Mouse (Mus musculus) hindbrain, embryonic 15.5 days (tissue): ENCODE data around the gene 1110025L11Rik. TPM values are rescaled to one million over a fixed set of nuclear protein-coding genes. Genes with fewer than 3 reads are reported as not detected.
"Not testable (repeated sequence)": the region's sequence is repeated elsewhere in the genome, so short reads cannot be mapped to it uniquely, and the experiment has no call there.

Experiments
- ATAC-seq: fragments of 200-750 bp; cut with Nextera tagmentation; 2 replicates; pipeline ENCODE4 v1.8.0; 2017; ENCODE audit warnings: low read depth, moderate number of reproducible peaks, moderate TSS enrichment; ENCODE audit not compliant: low FRiP score
- H3K27ac ChIP-seq: fragments of 300-500 bp; sonication (generic); replicated peaks from 2 replicates; pipeline ENCODE4 v1.5.1; 2015; ENCODE audit warnings: mild to moderate bottlenecking, inconsistent platforms
- H3K27me3 ChIP-seq: fragments of 300-500 bp; sonication (generic); 2 replicates; pipeline ENCODE4 v1.6.1; 2015; ENCODE audit warnings: control low read depth, inconsistent platforms
- H3K36me3 ChIP-seq: fragments of 300-500 bp; sonication (generic); 2 replicates; pipeline ENCODE4 v1.6.1; 2015; ENCODE audit warnings: control low read depth, inconsistent platforms
- H3K4me1 ChIP-seq: fragments of 300-500 bp; sonication (generic); replicated peaks from 2 replicates; pipeline ENCODE4 v1.6.1; 2015; ENCODE audit warnings: control low read depth, inconsistent platforms
- H3K4me2 ChIP-seq: fragments of 300-500 bp; sonication (generic); 2 replicates; pipeline ENCODE4 v1.6.1; 2015; ENCODE audit warnings: moderate library complexity, mild to moderate bottlenecking, inconsistent platforms
- H3K4me3 ChIP-seq: fragments of 300-500 bp; sonication (generic); 2 replicates; pipeline ENCODE4 v1.5.1; 2015; ENCODE audit warnings: mild to moderate bottlenecking, inconsistent platforms
- H3K9ac ChIP-seq: fragments of 300-500 bp; sonication (generic); 2 replicates; pipeline ENCODE4 v1.6.1; 2015; ENCODE audit warnings: inconsistent platforms
- H3K9me3 ChIP-seq: fragments of 300-500 bp; sonication (generic); 2 replicates; pipeline ENCODE4 v1.6.1; 2016; ENCODE audit warnings: control low read depth, inconsistent platforms
- WGBS: fragments of 180-500 bp; shearing (Covaris S2); methylation state at CpG from one replicate; pipeline ENCODE4 v1.1.7; 2015; 5-methylcytosine and 5-hydroxymethylcytosine counted together
- polyA plus RNA-seq: library from polyadenylated mRNA; unstranded; fragments of >200 nt; fragmentation: Nextera tagmentation; extraction: Ambion mirVana; gene quantifications from 2 replicates; pipeline ENCODE4 v1.2.1, GENCODE M21; 2015

Gene 1110025L11Rik
- polyA plus RNA-seq = not detected in 2 replicates

- H3K9me3 ChIP-seq, H3K36me3 ChIP-seq, H3K4me2 ChIP-seq, H3K4me1 ChIP-seq, H3K27me3 ChIP-seq, H3K4me3 ChIP-seq, H3K9ac ChIP-seq, ATAC-seq, H3K27ac ChIP-seq: not testable (repeated sequence)
- no CpG with 5 or more reads among the region's 2 CpGs for WGBS
Measured at GRCm38 (mm10) chr16:89063902-89064301, at the start of gene 1110025L11Rik. TSS of gene 1110025L11Rik (minus strand) at chr16:89064002.

GRCm38 (mm10) chr16:89071041-89071440, 7.2 kb upstream of the 1110025L11Rik start:
- not testable (repeated sequence) for H3K36me3 ChIP-seq, H3K27me3 ChIP-seq, ATAC-seq, H3K27ac ChIP-seq, H3K4me2 ChIP-seq, H3K4me1 ChIP-seq, H3K9me3 ChIP-seq, H3K9ac ChIP-seq, H3K4me3 ChIP-seq
- 74% methylated on average over 2 of the region's 2 CpGs for WGBS

GRCm38 (mm10) chr16:89047783-89048182, 16.0 kb downstream of the 1110025L11Rik start, which contains the start of gene Krtap6-5:
TSS of gene Krtap6-5 (minus strand) at chr16:89047883.
- Histone ChIP-seq H3K4me2 (no peak within 1 kb of the TSS), H3K9ac (no peak within 1 kb of the TSS), H3K36me3 (no peaks in the 10 kb centered on the region), H3K27ac (no peak within 1 kb of the TSS), H3K27me3 (no peaks in the 10 kb centered on the region), H3K9me3 (no peaks in the 10 kb centered on the region), H3K4me1 (no peaks in the 10 kb centered on the region), H3K4me3 (no peak within 1 kb of the TSS)
- no peak for ATAC-seq
- 90% methylated on average over 3 of the region's 3 CpGs for WGBS

GRCm38 (mm10) chr16:89041372-89041771, 22.4 kb downstream of the 1110025L11Rik start, which contains the start of gene Gm10228:
TSS of gene Gm10228 (minus strand) at chr16:89041472.
- H3K4me3 ChIP-seq, H3K27ac ChIP-seq, H3K4me1 ChIP-seq, ATAC-seq, H3K4me2 ChIP-seq, H3K9me3 ChIP-seq, H3K27me3 ChIP-seq, H3K9ac ChIP-seq, H3K36me3 ChIP-seq: not testable (repeated sequence)
- WGBS = 91% methylated on average over 2 of the region's 4 CpGs

GRCm38 (mm10) chr16:89031399-89031798, 32.4 kb downstream of the 1110025L11Rik start, which contains the start of gene Krtap6-1:
TSS of gene Krtap6-1 (plus strand) at chr16:89031699.
- WGBS = 93% methylated on average over 3 of the region's 3 CpGs
- not testable (repeated sequence) for H3K4me1 ChIP-seq, H3K9me3 ChIP-seq, H3K4me3 ChIP-seq, H3K9ac ChIP-seq, H3K27ac ChIP-seq, H3K4me2 ChIP-seq, H3K27me3 ChIP-seq, ATAC-seq, H3K36me3 ChIP-seq

- not testable (repeated sequence) for ATAC-seq, H3K36me3 ChIP-seq, H3K9me3 ChIP-seq, H3K27ac ChIP-seq, H3K4me3 ChIP-seq, H3K9ac ChIP-seq, H3K27me3 ChIP-seq, H3K4me2 ChIP-seq, H3K4me1 ChIP-seq
- WGBS = 93% methylated on average over 3 of the region's 3 CpGs
Measured at GRCm38 (mm10) chr16:89014984-89015383, 48.8 kb downstream of the 1110025L11Rik start, which contains the start of gene Gm10229. TSS of gene Gm10229 (plus strand) at chr16:89015284.

GRCm38 (mm10) chr16:89013973-89014372, 49.8 kb downstream of the 1110025L11Rik start:
- no peak overlapping the region for H3K4me3 ChIP-seq
- H3K27ac ChIP-seq = no peak overlapping the region
- H3K9ac ChIP-seq = no peak overlapping the region
- 95% methylated on average over 3 of the region's 3 CpGs for WGBS
- H3K4me2 ChIP-seq = no peak overlapping the region
- no peaks in the 10 kb centered on the region for H3K36me3 ChIP-seq
- no peaks in the 10 kb centered on the region for H3K4me1 ChIP-seq
- ATAC-seq = no peak
- no peaks in the 10 kb centered on the region for H3K27me3 ChIP-seq
- H3K9me3 ChIP-seq = no peaks in the 10 kb centered on the region

Other genes with a start within 250 kb of the 1110025L11Rik start
- gene Krtap15, start 243.8 kb downstream of the 1110025L11Rik start, polyA plus RNA-seq = not detected in 2 replicates
- not detected in 2 replicates for gene Krtap14, start 237.9 kb downstream of the 1110025L11Rik start, polyA plus RNA-seq
- gene Krtap19-1, start 194.6 kb downstream of the 1110025L11Rik start, polyA plus RNA-seq = not detected in 2 replicates
- not detected in 2 replicates for gene Krtap19-2, start 189.7 kb downstream of the 1110025L11Rik start, polyA plus RNA-seq
- gene Krtap19-3, start 186.0 kb downstream of the 1110025L11Rik start, polyA plus RNA-seq = not detected in 2 replicates
- not detected in 2 replicates for gene Krtap19-4, start 178.9 kb downstream of the 1110025L11Rik start, polyA plus RNA-seq
- gene Krtap19-5, start 167.5 kb downstream of the 1110025L11Rik start, polyA plus RNA-seq = not detected in 2 replicates
- gene Krtap19-9b, start 131.7 kb downstream of the 1110025L11Rik start, polyA plus RNA-seq = not detected in 2 replicates
- gene Krtap16-3, start 101.1 kb downstream of the 1110025L11Rik start, polyA plus RNA-seq = not detected in 2 replicates
- not detected in 2 replicates for gene Krtap22-2, start 53.2 kb downstream of the 1110025L11Rik start, polyA plus RNA-seq
- not detected in 2 replicates for gene Gm10229, start 48.7 kb downstream of the 1110025L11Rik start, polyA plus RNA-seq
- gene Krtap6-1, start 32.3 kb downstream of the 1110025L11Rik start, polyA plus RNA-seq = not detected in 2 replicates
- gene Gm10228, start 22.5 kb downstream of the 1110025L11Rik start, polyA plus RNA-seq = not detected in 2 replicates
- not detected in 2 replicates for gene Krtap6-5, start 16.1 kb downstream of the 1110025L11Rik start, polyA plus RNA-seq
- gene Krtap6-3, start 20.0 kb upstream of the 1110025L11Rik start, polyA plus RNA-seq = not detected in 2 replicates
- not detected in 2 replicates for gene Gm6358, start 76.8 kb upstream of the 1110025L11Rik start, polyA plus RNA-seq
- not detected in 2 replicates for gene Gm10061, start 87.1 kb upstream of the 1110025L11Rik start, polyA plus RNA-seq
- gene Gm9789, start 94.0 kb upstream of the 1110025L11Rik start, polyA plus RNA-seq = not detected in 2 replicates
- gene Gm7735, start 105.5 kb upstream of the 1110025L11Rik start, polyA plus RNA-seq = not detected in 2 replicates
- not detected in 2 replicates for gene 1110057P08Rik, start 110.7 kb upstream of the 1110025L11Rik start, polyA plus RNA-seq
- not detected in 2 replicates for gene Krtap20-2, start 141.9 kb upstream of the 1110025L11Rik start, polyA plus RNA-seq